Mouse (Mus musculus) neural tube, embryonic 11.5 days (tissue): ENCODE measurements around the gene Wdr91. TPM values are rescaled to one million over a fixed set of nuclear protein-coding genes. Genes with fewer than 3 reads are reported as not detected.

Experiments
- ATAC-seq: fragments of 200-750 bp; cut with Nextera tagmentation; 2 replicates; pipeline ENCODE4 v1.8.0; 2017; ENCODE audit warnings: moderate number of reproducible peaks, mild to moderate bottlenecking, moderate TSS enrichment, moderate library complexity; ENCODE audit not compliant: insufficient read depth, low FRiP score, low TSS enrichment
- DNase-seq: peaks from one replicate; pipeline ENCODE4 v3.0.0-alpha.2; 2015; ENCODE audit warnings: low spot score
- H3K27ac ChIP-seq: fragments of 300-500 bp; sonication (generic); 2 replicates; pipeline ENCODE4 v1.5.1; 2014; ENCODE audit warnings: low read depth, mild to moderate bottlenecking, low read length
- H3K27me3 ChIP-seq: fragments of 300-500 bp; sonication (generic); 2 replicates; pipeline ENCODE4 v1.6.1; 2014; ENCODE audit warnings: mild to moderate bottlenecking, low read length, mixed read lengths; ENCODE audit not compliant: control insufficient read depth, insufficient read depth
- H3K36me3 ChIP-seq: fragments of 300-500 bp; sonication (generic); 2 replicates; pipeline ENCODE4 v1.6.1; 2014; ENCODE audit warnings: mild to moderate bottlenecking, low read length, moderate library complexity, mixed read lengths; ENCODE audit not compliant: control insufficient read depth, insufficient read depth
- H3K4me1 ChIP-seq: fragments of 300-500 bp; sonication (generic); 2 replicates; pipeline ENCODE4 v1.6.1; 2014; ENCODE audit warnings: low read length, mixed read lengths; ENCODE audit not compliant: control insufficient read depth, insufficient read depth
- H3K4me2 ChIP-seq: fragments of 300-500 bp; sonication (generic); 2 replicates; pipeline ENCODE4 v1.6.1; 2014; ENCODE audit warnings: low read depth, mild to moderate bottlenecking, moderate library complexity
- H3K4me3 ChIP-seq: fragments of 300-500 bp; sonication (generic); 2 replicates; pipeline ENCODE4 v1.5.1; 2014; ENCODE audit warnings: low read depth, low read length
- H3K9ac ChIP-seq: fragments of 300-500 bp; sonication (generic); 2 replicates; pipeline ENCODE4 v1.6.1; 2014; ENCODE audit warnings: mild to moderate bottlenecking, low read length
- H3K9me3 ChIP-seq: fragments of 300-500 bp; sonication (generic); 2 replicates; pipeline ENCODE4 v1.6.1; 2016; ENCODE audit warnings: low read length; ENCODE audit not compliant: control insufficient read depth
- WGBS: fragments of 180-500 bp; shearing (Covaris S2); extraction: QIAGEN DNeasy Blood & Tissue Kit; methylation state at CpG from one replicate; pipeline ENCODE4 v1.1.7; 2014; 5-methylcytosine and 5-hydroxymethylcytosine counted together
- polyA plus RNA-seq: library from polyadenylated mRNA; unstranded; fragments of >200 nt; fragmentation: Nextera tagmentation; extraction: Ambion mirVana; gene quantifications from 2 replicates; pipeline ENCODE4 v1.2.1, GENCODE M21; 2014

Gene Wdr91
- polyA plus RNA-seq, 1 experiment from 2014 or later: 11.0 TPM

DNA sequence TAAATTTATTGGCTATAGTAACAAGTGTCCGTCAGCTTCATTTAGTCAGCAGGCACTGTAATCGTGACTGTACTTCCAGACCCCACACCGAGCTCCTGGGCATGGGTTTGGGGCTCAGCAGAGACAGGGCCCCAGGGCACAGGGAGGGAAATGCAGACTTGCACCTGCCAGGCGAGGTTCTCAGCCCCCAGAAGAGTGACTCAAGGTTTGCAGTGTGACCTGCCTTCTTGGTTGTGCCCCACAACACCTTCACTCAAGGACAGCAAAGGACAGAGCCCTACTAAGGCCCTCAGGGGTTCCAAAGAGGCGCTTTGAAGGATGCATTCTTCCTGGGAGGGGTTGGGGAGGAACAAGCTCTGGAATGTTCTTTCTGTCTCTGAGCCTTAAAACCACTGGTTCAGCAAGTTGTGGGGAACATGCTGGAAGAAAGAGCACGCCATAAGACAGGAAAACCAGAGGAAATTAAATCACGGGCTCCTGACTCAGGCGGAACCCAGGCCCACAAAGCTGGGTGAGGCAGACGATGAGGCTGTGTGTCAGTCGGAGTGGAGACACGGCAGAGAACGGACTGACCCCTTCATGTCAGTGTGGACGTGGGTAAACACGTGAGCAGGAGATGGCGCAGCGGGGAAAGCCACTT is 31.5 kb downstream of the Wdr91 start:
- no peak for ATAC-seq
- Histone ChIP-seq H3K4me2 (no peak overlapping the region), H3K4me3 (no peak overlapping the region), H3K9me3 (no peaks in the 10 kb centered on the region), H3K36me3 (no peaks in the 10 kb centered on the region; the same call in 1 of the 2 replicates), H3K27me3 (no peaks in the 10 kb centered on the region), H3K9ac (0 out of 2 replicates have a peak overlapping the region, but pooled peaks have one; percentile 14), H3K4me1 (no peaks in the 10 kb centered on the region), H3K27ac (no peak overlapping the region)
- no peak for DNase-seq
- WGBS: 90% methylated on average over 16 of the region's 16 CpGs

DNA sequence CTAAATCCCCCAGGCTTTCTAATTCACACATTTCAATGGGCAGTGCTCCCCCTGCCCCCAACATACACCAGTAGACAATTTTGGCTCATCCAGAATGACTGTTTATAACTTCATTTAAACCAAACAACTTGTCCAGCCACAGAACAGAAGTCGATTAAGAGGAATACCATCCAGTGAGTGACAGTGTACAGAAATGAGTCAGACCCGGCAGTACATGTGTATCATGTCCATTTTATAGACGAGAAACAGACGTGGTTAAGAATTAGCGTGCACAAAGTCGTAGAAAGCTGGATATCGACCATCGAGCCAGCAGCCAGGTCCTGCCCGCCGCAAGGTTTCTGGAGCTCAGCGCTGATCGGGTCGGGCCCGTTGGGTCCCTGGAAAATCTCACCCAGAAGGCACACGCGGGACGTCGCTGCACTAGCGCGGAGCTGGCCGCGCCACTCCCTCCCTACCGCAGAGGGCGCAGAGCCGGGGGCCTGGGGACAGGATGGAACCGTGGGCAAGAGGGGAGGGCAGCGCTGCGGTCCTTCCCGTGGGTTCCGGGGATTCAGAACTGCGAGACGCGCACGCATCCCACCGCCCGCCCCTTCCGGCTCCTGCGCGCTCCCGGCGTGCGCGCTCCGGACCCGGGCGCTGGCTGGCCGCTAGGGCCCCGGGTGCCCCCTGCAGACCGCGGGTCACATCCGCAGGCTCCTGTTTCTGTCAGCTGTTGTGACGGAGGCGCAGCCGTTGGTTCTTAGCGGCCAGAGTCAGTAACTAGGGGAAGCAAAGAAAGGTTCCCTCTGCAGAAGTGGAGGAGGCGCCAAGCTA is 33.0 kb downstream of the Wdr91 start, which contains the start of gene Cyren:
Gene Cyren (minus strand): TSS at position 552 of the 813 bp plus-strand sequence.
- H3K27ac ChIP-seq: peak within 1 kb of the TSS; percentile 77
- no peaks in the 10 kb centered on the region for H3K4me1 ChIP-seq
- H3K9me3 ChIP-seq: no peaks in the 10 kb centered on the region
- H3K27me3 ChIP-seq: no peaks in the 10 kb centered on the region
- DNase-seq (peak; percentile 97), ATAC-seq (peak; percentile 92)
- no peaks in the 10 kb centered on the region for H3K36me3 ChIP-seq
- peak within 1 kb of the TSS; percentile 69 for H3K4me2 ChIP-seq
- peak within 1 kb of the TSS; percentile 87 for H3K9ac ChIP-seq
- peak within 1 kb of the TSS; percentile 61 for H3K4me3 ChIP-seq
- under 1% methylated on average over 55 of the region's 56 CpGs for WGBS

DNA sequence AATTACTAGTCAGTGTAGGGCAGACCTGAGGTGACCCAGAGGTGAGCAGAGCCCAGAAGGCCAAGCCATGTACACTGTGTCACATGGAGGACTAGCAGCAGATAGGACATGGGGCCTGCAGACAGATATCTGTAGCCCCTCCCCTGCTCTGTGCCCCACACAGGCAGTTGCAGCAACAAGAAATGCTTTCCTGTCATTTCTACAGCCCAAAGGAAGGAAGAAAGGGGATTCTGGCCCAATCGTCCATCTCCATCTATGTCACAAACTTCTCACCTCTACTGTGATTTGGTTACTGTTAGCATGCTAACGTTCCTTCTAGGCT is 33.9 kb downstream of the Wdr91 start:
- Histone ChIP-seq H3K9me3 (no peaks in the 10 kb centered on the region), H3K36me3 (no peaks in the 10 kb centered on the region), H3K4me2 (peak overlapping the region; percentile 69), H3K27me3 (no peaks in the 10 kb centered on the region), H3K27ac (no peak overlapping the region), H3K9ac (peak overlapping the region; percentile 87), H3K4me3 (peak overlapping the region; percentile 61; the same call in 1 of the 2 replicates), H3K4me1 (no peaks in the 10 kb centered on the region)
- WGBS: 38% methylated on average over 2 of the region's 2 CpGs
- ATAC-seq: no peak
- peak; percentile 8 for DNase-seq

DNA sequence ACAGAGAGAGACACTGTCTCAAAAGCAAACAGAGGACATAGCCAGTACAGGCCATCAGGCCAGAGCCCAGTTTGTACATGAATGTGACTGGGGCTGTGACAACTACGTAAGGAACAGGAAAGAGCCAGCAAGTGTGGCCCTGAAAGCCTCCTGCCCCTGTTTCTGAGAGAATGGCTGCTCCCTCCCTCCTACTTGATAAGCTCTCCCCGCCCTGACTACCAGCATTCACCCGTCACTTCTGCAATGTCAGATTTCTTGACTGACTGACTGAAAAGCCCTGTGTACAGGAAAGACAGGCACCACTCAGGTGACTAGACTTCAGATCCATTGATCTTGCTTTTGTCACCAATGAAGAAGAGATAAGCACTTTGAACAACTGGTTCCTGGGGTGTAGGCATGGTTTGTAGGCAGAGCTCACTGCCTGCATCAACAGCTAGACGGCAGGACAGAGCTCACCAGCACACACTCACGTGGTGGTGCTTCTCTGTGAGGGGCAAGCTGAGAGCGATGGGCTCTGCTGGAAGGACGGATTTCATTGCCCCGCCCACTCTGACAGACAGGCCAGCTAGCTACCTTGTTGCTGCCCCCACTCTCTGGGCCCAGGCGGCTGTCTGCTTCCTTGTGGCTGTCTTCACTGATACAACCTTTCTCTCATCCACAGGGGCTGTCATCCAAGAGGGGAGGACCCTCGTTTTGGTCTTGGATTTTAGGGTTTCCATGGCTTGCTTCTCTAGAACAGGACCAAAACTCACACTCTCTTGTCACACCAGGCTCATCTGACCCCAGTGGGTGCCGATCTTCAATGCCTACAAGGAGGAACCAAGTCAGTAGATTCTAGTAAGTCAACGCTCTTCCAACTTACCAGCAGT is 34.5 kb downstream of the Wdr91 start:
- H3K36me3 ChIP-seq: no peaks in the 10 kb centered on the region
- H3K9me3 ChIP-seq: no peaks in the 10 kb centered on the region
- no peak overlapping the region for H3K27ac ChIP-seq
- H3K4me2 ChIP-seq: peak overlapping the region; percentile 69; the same call in 1 of the 2 replicates
- no peaks in the 10 kb centered on the region for H3K4me1 ChIP-seq
- DNase-seq: peak; percentile 10
- H3K27me3 ChIP-seq: no peaks in the 10 kb centered on the region
- H3K9ac ChIP-seq: no peak overlapping the region
- no peak for ATAC-seq
- peak overlapping the region; percentile 61; the same call in 1 of the 2 replicates for H3K4me3 ChIP-seq
- WGBS: 65% methylated on average over 12 of the region's 12 CpGs

DNA sequence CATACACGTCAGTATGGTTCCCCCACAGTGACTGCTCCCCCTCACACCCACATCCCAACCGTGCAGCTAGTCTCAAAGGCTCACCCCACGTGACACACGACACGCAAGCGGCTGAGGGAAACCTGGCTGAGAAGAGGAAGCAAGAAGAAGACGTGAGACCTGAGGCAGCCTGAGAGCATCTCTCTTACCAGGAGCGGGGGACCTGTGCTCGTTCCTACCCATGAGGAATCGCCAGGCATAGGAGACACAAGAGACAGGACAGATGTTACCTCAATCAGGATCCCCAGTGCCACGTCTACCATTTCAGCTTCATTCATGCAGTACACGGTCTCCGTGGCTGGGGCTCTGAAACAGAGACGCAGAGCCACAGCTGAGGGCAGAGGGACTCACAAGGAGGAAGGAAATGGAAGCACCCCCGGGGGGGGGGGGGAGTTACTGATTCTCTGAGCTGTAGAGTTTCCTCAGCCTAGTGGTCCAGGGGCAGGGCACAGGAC is 35.4 kb downstream of the Wdr91 start:
- Histone ChIP-seq H3K27ac (no peak overlapping the region), H3K9me3 (no peaks in the 10 kb centered on the region), H3K9ac (no peak overlapping the region; the same call in 1 of the 2 replicates), H3K36me3 (no peaks in the 10 kb centered on the region), H3K4me1 (no peaks in the 10 kb centered on the region), H3K4me2 (no peak overlapping the region), H3K27me3 (no peaks in the 10 kb centered on the region), H3K4me3 (no peak overlapping the region)
- DNase-seq (no peak), ATAC-seq (no peak)
- 89% methylated on average over 15 of the region's 15 CpGs for WGBS

DNA sequence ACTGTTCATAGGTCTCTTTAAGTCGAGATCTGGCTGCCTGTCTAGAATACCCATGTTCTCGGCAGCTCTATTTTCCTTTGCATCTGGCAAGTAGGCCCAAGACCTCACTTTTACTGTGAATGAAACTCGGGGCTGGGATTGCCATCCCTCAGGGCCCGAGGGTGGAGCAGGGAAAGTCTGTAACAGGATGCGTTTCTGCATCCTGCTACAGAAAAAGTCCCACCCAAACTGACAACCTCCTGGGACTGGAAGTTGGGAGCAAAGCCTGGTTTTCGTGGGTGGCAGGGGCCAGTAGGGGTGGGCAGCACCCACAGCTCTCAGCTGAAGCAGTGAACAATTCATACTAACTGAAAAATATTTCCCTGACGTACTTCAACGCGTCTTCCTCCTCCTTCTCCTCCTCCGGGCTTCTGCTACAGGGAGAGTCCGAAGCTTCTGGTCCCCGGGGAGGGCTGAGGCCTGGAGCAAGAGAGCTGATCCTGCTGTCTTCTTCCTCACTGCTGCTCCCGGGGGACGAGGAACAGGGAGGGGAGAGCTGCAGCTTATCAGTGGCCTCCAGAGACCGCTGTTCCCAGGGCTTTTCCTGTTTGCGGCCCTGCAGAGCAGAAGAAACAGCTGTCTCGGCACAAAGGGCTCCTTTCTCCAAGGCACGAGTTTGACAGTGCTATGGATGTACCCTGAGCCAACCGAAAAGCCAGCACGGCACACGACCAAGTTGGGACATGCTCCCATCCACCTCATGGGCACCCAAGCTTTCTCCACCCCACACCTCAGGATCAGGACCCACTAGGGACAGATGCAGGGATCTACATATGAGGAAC is 36.4 kb downstream of the Wdr91 start:
- 80% methylated on average over 21 of the region's 21 CpGs for WGBS
- Histone ChIP-seq H3K36me3 (no peaks in the 10 kb centered on the region), H3K27me3 (no peaks in the 10 kb centered on the region), H3K4me1 (no peaks in the 10 kb centered on the region), H3K4me2 (no peak overlapping the region), H3K27ac (no peak overlapping the region), H3K9me3 (no peaks in the 10 kb centered on the region), H3K9ac (no peak overlapping the region), H3K4me3 (no peak overlapping the region)
- ATAC-seq (no peak), DNase-seq (no peak)

DNA sequence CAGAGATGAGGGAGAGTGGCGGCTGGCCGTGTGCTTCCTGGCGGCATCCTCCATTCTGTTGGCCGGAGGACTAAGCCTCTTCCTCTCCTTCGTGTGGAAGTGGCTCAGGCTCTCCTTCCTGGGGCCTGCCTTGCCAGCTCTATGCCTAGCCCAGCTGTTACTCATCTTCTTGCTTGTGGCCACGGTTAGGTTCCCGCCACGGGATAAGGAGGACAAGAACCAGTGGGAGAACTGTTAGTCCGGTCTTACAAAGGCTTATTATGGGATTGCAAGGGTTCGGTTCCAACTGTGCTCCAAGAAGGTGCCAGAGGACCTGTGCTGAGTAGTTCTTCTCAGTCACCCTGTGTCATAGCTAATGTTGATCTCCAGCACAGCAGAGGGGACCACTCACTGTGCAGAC is 37.8 kb downstream of the Wdr91 start:
- 91% methylated on average over 10 of the region's 10 CpGs for WGBS
- ATAC-seq (no peak), DNase-seq (no peak)

DNA sequence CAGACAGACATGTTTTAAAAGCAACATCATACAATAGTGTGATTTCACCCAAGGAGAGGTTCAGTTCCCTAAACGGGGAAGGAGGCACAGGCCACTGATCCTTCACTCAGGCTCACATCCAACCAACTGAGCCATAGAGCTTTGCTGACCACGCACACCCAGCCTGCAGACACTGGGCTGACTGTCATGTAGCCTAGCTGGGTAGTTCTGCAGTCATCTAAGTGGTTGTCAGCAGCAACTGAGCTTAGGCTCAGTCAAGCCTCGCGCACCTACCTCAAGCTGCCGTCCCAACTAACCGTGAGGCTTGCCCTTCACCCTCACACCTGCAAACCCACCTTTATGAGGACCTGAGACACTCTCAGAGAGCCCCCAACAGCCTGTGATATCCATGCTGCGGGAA is 38.7 kb downstream of the Wdr91 start:
- Histone ChIP-seq H3K4me2 (no peak overlapping the region), H3K36me3 (no peaks in the 10 kb centered on the region), H3K4me3 (no peak overlapping the region), H3K9me3 (no peaks in the 10 kb centered on the region), H3K27me3 (no peaks in the 10 kb centered on the region), H3K9ac (no peak overlapping the region), H3K27ac (no peak overlapping the region), H3K4me1 (no peaks in the 10 kb centered on the region)
- ATAC-seq: no peak
- 91% methylated on average over 7 of the region's 7 CpGs for WGBS
- no peak for DNase-seq

More for the DNA sequence above, 37.8 kb downstream of the Wdr91 start:
- Histone ChIP-seq H3K27me3 (no peaks in the 10 kb centered on the region), H3K9me3 (no peaks in the 10 kb centered on the region), H3K4me2 (no peak overlapping the region), H3K4me1 (no peaks in the 10 kb centered on the region), H3K9ac (no peak overlapping the region), H3K27ac (no peak overlapping the region), H3K4me3 (no peak overlapping the region), H3K36me3 (no peaks in the 10 kb centered on the region)
